Mouse (Mus musculus): ENCODE measurements around the gene Cldn4.

- TF ChIP-seq POLR2A (IDR thresholded peaks at IDR 0.05; ENCODE audit: low read depth, low read length) (no peak), CTCF (IDR thresholded peaks at IDR 0.05; ENCODE audit: extremely low read depth, insufficient read depth, insufficient read length, insufficient replicate concordance) (no peak)
Measured at GRCm38 (mm10) chr5:134986298-134987268, 39.8 kb upstream of the Cldn4 start.
